Mouse (Mus musculus) stomach, postnatal 0 days (tissue): ENCODE measurements at regions not wholly inside any gene's neighbourhood (a gene's known extent, or its start where the extent isn't known, plus 50 kb on each side); places are given as distances from the start of the nearest gene placed in this dataset.

Experiments used
- ATAC-seq: fragments of 200-750 bp; cut with Nextera tagmentation; 2 replicates; pipeline ENCODE4 v1.8.0; 2017; ENCODE audit not compliant: low FRiP score, low TSS enrichment
- DNase-seq: peaks from one replicate; pipeline ENCODE4 v3.0.0-alpha.2; 2016; ENCODE audit warnings: low spot score
- H3K27ac ChIP-seq: fragments of 300-500 bp; sonication (generic); replicated peaks from 2 replicates; pipeline ENCODE4 v1.5.1; 2014; ENCODE audit warnings: mild to moderate bottlenecking, control low read depth
- H3K27me3 ChIP-seq: fragments of 300-500 bp; sonication (generic); 2 replicates; pipeline ENCODE4 v1.6.1; 2014; ENCODE audit warnings: low read length; ENCODE audit not compliant: control insufficient read depth, insufficient read depth
- H3K36me3 ChIP-seq: fragments of 300-500 bp; sonication (generic); 2 replicates; pipeline ENCODE4 v1.6.1; 2014; ENCODE audit warnings: low read length, mixed read lengths; ENCODE audit not compliant: control insufficient read depth, insufficient read depth
- H3K4me1 ChIP-seq: fragments of 300-500 bp; sonication (generic); replicated peaks from 2 replicates; pipeline ENCODE4 v1.6.1; 2014; ENCODE audit warnings: antibody characterized with exemption; ENCODE audit not compliant: control insufficient read depth, insufficient read depth
- H3K4me2 ChIP-seq: fragments of 300-500 bp; sonication (generic); replicated peaks from 2 replicates; pipeline ENCODE4 v1.6.1; 2014; ENCODE audit warnings: low read depth, mild to moderate bottlenecking, control low read depth, moderate library complexity
- H3K4me3 ChIP-seq: fragments of 300-500 bp; sonication (generic); 2 replicates; pipeline ENCODE4 v1.5.1; 2014; ENCODE audit warnings: low read depth, low read length, control low read depth
- H3K9ac ChIP-seq: fragments of 300-500 bp; sonication (generic); 2 replicates; pipeline ENCODE4 v1.6.1; 2014; ENCODE audit warnings: mild to moderate bottlenecking, low read length, control low read depth, mixed read lengths
- H3K9me3 ChIP-seq: fragments of 300-500 bp; sonication (generic); 2 replicates; pipeline ENCODE4 v1.6.1; 2016; ENCODE audit warnings: low read length; ENCODE audit not compliant: control insufficient read depth
- CTCF ChIP-seq: IDR thresholded peaks from 2 replicates; pipeline ENCODE4 v1.5.1; 2016; ENCODE audit warnings: antibody characterized with exemption, low read depth, mild to moderate bottlenecking, moderate library complexity
- EP300 ChIP-seq: optimal IDR thresholded peaks from 2 replicates; pipeline ENCODE3; 2016; ENCODE audit warnings: antibody characterized with exemption
- WGBS: fragments of 180-500 bp; shearing (Covaris S2); extraction: QIAGEN DNeasy Blood & Tissue Kit; methylation state at CpG from one replicate; pipeline ENCODE4 v1.1.7; 2014; 5-methylcytosine and 5-hydroxymethylcytosine counted together

DNA sequence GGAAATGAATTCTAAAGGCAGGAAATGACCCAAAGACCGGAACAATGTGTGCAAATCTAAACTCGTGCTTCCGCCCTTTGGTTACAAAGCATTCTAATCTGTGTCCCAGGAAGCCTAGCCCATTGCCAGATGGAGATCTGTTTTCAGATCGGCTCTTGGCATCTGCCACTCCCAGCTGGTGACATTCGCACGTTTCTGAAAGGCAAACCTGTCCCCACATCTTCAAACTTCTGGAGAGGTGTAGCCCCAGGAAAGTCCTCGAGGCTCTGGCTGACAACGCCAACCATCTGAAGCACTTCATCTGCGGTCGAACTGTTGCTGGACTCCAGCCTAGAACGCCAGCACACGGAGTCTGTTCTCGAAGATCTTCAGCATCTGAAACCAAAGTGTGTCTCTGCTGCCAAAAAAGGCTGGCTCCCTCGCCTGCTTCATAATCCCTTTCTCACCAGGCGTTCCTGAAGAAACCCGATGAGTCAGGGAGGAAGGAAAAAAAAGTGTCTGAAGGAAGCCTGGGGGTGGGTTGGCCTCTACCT is 73.2 kb upstream of the Map4k3 start:
- no peaks in the 10 kb centered on the region for H3K9me3 ChIP-seq
- TF ChIP-seq EP300 = no peak
- TF ChIP-seq CTCF = no peak
- ATAC-seq = peak; percentile 33; the same call in 1 of the 2 replicates
- 7% methylated on average over 16 of the region's 16 CpGs for WGBS
- H3K36me3 ChIP-seq = no peaks in the 10 kb centered on the region
- 0 out of 2 replicates have a peak, but pooled peaks cover 8% of the 10 kb centered on the region for H3K4me1 ChIP-seq
- DNase-seq = peak; percentile 53
- H3K4me2 ChIP-seq = peak overlapping the region; percentile 30
- H3K4me3 ChIP-seq = no peak overlapping the region
- H3K27ac ChIP-seq = peak overlapping the region; percentile 90
- H3K27me3 ChIP-seq = no peaks in the 10 kb centered on the region
- H3K9ac ChIP-seq = no peak overlapping the region

DNA sequence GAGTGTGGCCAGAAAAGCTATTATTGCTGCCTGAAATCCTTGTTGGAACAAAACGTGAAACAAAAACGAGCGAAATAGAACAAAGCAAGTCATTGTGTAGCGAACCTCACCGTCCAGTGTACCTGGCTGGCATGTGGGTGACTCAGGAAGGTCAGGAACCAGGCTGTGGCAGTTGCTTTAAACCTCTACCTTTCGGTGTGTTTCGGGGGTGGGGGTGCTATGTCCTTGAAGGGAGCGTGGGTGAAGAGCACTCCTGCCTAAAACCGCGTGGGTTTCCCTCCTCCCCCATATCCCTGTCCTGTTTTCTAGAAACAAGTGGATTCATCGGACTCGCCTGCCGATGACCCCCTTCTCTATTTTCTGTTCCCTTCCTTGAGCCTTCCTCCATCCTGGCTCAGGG is 72.6 kb upstream of the Map4k3 start:
- Histone ChIP-seq H3K9me3 (no peaks in the 10 kb centered on the region), H3K4me1 (0 out of 2 replicates have a peak, but pooled peaks cover 8% of the 10 kb centered on the region), H3K4me3 (no peak overlapping the region), H3K4me2 (peak overlapping the region; percentile 30), H3K27ac (peak overlapping the region; percentile 90), H3K36me3 (no peaks in the 10 kb centered on the region), H3K27me3 (no peaks in the 10 kb centered on the region), H3K9ac (no peak overlapping the region)
- peak; percentile 53 for ATAC-seq
- WGBS = 65% methylated on average over 13 of the region's 13 CpGs
- TF ChIP-seq CTCF (no peak), EP300 (no peak)
- DNase-seq = peak; percentile 33

DNA sequence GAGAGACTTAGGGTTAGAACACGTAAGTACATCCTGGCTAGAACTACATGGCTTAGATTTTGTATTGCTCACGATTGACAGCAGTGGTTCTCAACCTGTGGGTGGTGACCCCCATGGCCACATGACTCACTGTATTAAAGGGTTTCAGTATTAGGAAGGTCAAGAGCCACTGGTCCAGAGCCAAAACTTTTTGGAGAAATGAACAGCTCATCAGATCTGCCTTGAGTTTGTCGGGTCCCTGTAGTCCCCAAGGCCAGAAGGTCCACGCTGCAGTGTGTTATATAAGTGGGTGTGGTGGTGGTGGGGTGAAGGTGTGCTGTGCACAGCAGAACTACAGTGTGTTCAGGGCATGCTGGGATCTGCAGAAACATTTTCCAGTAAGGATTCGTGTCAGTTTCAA is 72.2 kb upstream of the Map4k3 start:
- WGBS = 46% methylated on average over 5 of the region's 5 CpGs
- no peak overlapping the region for H3K4me3 ChIP-seq
- H3K36me3 ChIP-seq = no peaks in the 10 kb centered on the region
- TF ChIP-seq CTCF (no peak), EP300 (no peak)
- no peaks in the 10 kb centered on the region for H3K9me3 ChIP-seq
- ATAC-seq = peak; percentile 59
- no peak overlapping the region for H3K9ac ChIP-seq
- peak overlapping the region; percentile 90 for H3K27ac ChIP-seq
- DNase-seq = no peak
- no peak overlapping the region for H3K4me2 ChIP-seq
- H3K27me3 ChIP-seq = no peaks in the 10 kb centered on the region
- peaks cover 10% of the 10 kb centered on the region; the same call in 1 of the 2 replicates for H3K4me1 ChIP-seq

DNA sequence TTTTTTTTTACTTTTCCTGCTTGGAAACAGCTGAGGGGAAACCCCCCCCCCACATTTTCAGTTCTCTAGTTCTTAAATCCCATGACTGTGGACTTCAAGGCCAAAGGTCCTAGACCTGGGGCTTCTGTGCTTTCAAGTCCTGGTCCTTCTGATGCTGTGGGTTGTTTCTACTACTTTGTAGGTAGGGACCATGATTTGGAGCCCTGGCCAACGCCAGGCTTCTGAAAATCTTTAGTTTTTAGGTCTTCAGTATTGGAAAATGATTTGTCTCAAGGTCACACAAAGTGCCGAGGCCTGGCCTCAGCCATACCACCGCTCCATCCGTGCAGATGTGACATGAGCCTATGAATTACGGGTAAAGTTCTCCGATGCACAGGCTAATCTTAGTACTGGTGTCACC is 70.8 kb upstream of the Map4k3 start:
- TF ChIP-seq CTCF (no peak), EP300 (no peak)
- H3K9me3 ChIP-seq = no peaks in the 10 kb centered on the region
- 90% methylated on average over 6 of the region's 6 CpGs for WGBS
- DNase-seq = no peak
- no peak overlapping the region for H3K4me3 ChIP-seq
- H3K27ac ChIP-seq = no peak overlapping the region
- no peak for ATAC-seq
- no peaks in the 10 kb centered on the region for H3K27me3 ChIP-seq
- no peak overlapping the region for H3K9ac ChIP-seq
- no peaks in the 10 kb centered on the region for H3K36me3 ChIP-seq
- no peak overlapping the region for H3K4me2 ChIP-seq
- H3K4me1 ChIP-seq = peaks cover 12% of the 10 kb centered on the region; the same call in 1 of the 2 replicates

DNA sequence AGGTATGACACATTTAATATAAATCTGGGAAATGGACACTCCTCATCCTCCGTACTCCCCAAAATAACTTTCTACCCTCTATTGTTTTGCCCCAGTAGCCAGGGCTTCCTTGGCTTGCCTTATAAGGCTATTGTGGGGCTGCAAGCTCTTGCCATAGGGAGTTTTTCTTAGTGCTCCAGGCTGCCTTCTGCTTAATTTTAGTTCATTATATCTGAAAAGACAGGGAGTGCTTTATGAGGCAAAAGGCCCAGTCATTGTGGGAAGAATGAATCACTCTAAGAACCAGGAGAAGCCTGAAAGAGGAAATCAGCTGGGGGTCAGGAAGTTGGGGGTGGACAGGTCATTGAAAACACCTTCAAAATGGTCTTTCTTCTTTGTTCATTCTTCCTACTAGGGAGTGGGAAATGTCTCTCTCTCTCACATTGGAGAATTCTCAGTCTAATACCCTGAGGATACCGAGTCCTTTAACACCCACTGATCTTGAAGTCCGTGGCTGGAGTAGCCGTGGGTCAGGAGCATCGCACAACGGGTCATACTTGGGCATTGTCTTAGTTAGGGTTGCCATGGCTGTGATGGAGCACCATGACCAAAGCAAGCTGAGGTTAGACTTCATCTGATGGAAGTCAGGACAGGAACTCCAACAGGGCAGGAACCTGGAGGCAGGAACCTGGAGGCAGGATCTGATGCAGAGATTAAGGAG is 70.1 kb upstream of the Map4k3 start:
- no peaks in the 10 kb centered on the region for H3K27me3 ChIP-seq
- no peaks in the 10 kb centered on the region for H3K36me3 ChIP-seq
- H3K9me3 ChIP-seq = no peaks in the 10 kb centered on the region
- DNase-seq = no peak
- H3K9ac ChIP-seq = no peak overlapping the region
- WGBS = 90% methylated on average over 6 of the region's 6 CpGs
- H3K4me3 ChIP-seq = no peak overlapping the region
- TF ChIP-seq EP300 = no peak
- TF ChIP-seq CTCF = no peak
- no peak overlapping the region; the same call in 1 of the 2 replicates for H3K27ac ChIP-seq
- ATAC-seq = no peak
- no peak overlapping the region for H3K4me2 ChIP-seq
- peaks cover 12% of the 10 kb centered on the region; the same call in 1 of the 2 replicates for H3K4me1 ChIP-seq

DNA sequence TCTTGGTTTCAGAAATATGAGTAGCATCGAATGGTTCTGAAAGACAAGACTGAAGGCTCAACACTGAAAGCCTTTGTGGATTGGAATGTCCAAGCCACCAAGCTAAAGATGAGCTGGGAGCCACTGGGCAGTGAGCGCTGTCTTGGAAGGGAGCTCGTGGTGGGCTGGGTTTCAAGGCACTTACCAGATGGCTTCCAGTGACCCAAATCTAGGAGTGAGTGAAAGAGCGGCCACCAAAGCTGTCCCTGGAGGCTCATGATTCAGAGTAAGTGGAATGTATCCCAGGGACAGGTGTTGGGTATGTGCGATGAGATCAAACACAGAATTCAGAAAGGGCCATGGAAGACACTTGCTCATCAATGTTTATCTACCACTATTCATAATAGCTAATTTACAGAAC is 68.5 kb upstream of the Map4k3 start:
- no peak for DNase-seq
- Histone ChIP-seq H3K9ac (no peak overlapping the region), H3K27ac (no peak overlapping the region), H3K36me3 (no peaks in the 10 kb centered on the region), H3K4me1 (peaks cover 9% of the 10 kb centered on the region; the same call in 1 of the 2 replicates), H3K4me2 (no peak overlapping the region), H3K9me3 (no peaks in the 10 kb centered on the region), H3K27me3 (no peaks in the 10 kb centered on the region), H3K4me3 (no peak overlapping the region)
- 91% methylated on average over 5 of the region's 5 CpGs for WGBS
- TF ChIP-seq CTCF = no peak
- TF ChIP-seq EP300 = no peak
- no peak for ATAC-seq
